Mouse (Mus musculus): Measurements from ENCODE around the gene Defb25.

DNA sequence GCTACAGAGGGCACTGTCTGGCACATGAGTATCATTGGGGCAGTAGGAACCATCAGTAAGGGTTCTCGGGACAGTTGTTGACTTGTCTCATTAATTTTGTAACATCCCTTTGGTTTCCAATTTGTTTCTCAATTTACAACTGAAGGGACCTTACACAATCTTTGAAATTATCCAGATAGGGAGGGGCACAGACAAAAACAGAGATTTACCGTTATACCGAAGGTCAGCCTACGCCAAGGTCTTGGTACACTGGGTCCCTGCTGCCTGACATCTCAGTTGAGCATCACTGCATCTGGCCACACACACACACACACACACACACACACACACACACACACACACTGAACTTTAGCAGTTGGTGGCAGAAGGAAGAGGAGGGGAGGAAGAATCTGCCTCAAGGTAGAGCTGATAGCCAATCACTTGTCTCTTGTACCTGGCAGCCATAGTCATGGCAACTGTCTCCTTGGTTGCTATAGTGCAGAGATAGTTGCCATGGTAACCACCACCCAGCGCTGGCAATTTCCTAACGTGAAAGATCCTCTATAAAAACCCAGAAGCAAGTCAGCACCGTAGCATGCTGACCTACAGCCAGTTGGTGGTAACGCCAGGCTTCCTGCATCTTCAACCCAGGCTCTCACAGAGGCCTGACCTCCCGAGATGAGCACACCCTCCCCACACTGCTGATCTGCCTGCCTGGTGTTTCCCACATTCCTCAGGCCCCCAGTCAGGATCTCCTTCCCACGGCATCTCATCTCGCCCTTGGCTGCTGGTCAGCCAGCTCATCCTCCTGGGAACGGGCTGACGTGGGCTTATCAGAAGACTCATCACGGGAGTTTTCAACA, 31.2 kb upstream of the Defb25 start:
- no peak for TF ChIP-seq GATA1 (IDR thresholded peaks at IDR 0.05; ENCODE audit: low read length)
- TF ChIP-seq TAL1 (IDR thresholded peaks at IDR 0.05; ENCODE audit: low read length) = no peak
